Mouse (Mus musculus) monocyte, adult 5-6 weeks (primary cell): Measurements from ENCODE around the gene Hecw2. TPM values are rescaled to one million over a fixed set of nuclear protein-coding genes. Genes with fewer than 3 reads are reported as not detected.

Experiments
- ATAC-seq: fragments of 153-309, 156-312 bp; replicated peaks from 2 replicates; pipeline ENCODE4 v1.8.0; 2017; ENCODE audit warnings: mild to moderate bottlenecking; ENCODE audit not compliant: low TSS enrichment, insufficient number of reproducible peaks, severe bottlenecking, poor library complexity, low FRiP score
- total RNA-seq: library from RNA; stranded (forward); fragments of 200-1000, 200-491, 200-594 nt; gene quantifications from 3 replicates; pipeline ENCODE4 v1.2.3, GENCODE M21; 2017

Gene Hecw2
- total RNA-seq, 1 experiment from 2014 or later: not detected

- ATAC-seq: no peak
Measured at GRCm38 (mm10) chr1:54121071-54121730, 73.8 kb downstream of the Hecw2 start.

- no peak for ATAC-seq
Measured at GRCm38 (mm10) chr1:54119638-54120320, 75.2 kb downstream of the Hecw2 start.

- no peak for ATAC-seq
Measured at GRCm38 (mm10) chr1:54118342-54118973, 76.5 kb downstream of the Hecw2 start.

GRCm38 (mm10) chr1:54110920-54111605, 83.9 kb downstream of the Hecw2 start:
- no peak for ATAC-seq

- no peak for ATAC-seq
Measured at GRCm38 (mm10) chr1:54109255-54109654, 85.7 kb downstream of the Hecw2 start.

GRCm38 (mm10) chr1:54106756-54107155, 88.2 kb downstream of the Hecw2 start:
- no peak for ATAC-seq

GRCm38 (mm10) chr1:54079708-54080107, 115.3 kb downstream of the Hecw2 start:
- ATAC-seq: no peak

- ATAC-seq: no peak
Measured at GRCm38 (mm10) chr1:54074456-54074855, 120.5 kb downstream of the Hecw2 start.

- no peak for ATAC-seq
Measured at GRCm38 (mm10) chr1:54070121-54070520, 124.8 kb downstream of the Hecw2 start.

- no peak for ATAC-seq
Measured at GRCm38 (mm10) chr1:54068248-54068647, 126.7 kb downstream of the Hecw2 start.

- no peak for ATAC-seq
Measured at GRCm38 (mm10) chr1:54065434-54065833, 129.5 kb downstream of the Hecw2 start.

- ATAC-seq: no peak
Measured at GRCm38 (mm10) chr1:54061078-54061477, 133.9 kb downstream of the Hecw2 start.

GRCm38 (mm10) chr1:54059731-54060130, 135.2 kb downstream of the Hecw2 start:
- ATAC-seq: no peak

- no peak for ATAC-seq
Measured at GRCm38 (mm10) chr1:54052771-54053170, 142.2 kb downstream of the Hecw2 start.

GRCm38 (mm10) chr1:54046923-54047322, 148.0 kb downstream of the Hecw2 start:
- ATAC-seq: no peak

GRCm38 (mm10) chr1:54039062-54039461, 155.9 kb downstream of the Hecw2 start:
- ATAC-seq: no peak

GRCm38 (mm10) chr1:54017686-54018085, 177.3 kb downstream of the Hecw2 start:
- no peak for ATAC-seq

- ATAC-seq: no peak
Measured at GRCm38 (mm10) chr1:54015739-54016138, 179.2 kb downstream of the Hecw2 start.

GRCm38 (mm10) chr1:54012414-54012813, 182.6 kb downstream of the Hecw2 start:
- ATAC-seq: no peak
